Mouse (Mus musculus) lung, postnatal 0 days (tissue): ENCODE measurements around the gene Ugt8a. TPM values are rescaled to one million over a fixed set of nuclear protein-coding genes. Genes with fewer than 3 reads are reported as not detected.
A peak's percentile ranks its signal among the peaks of the same experiment; 100 is the strongest.

ENCODE experiments used
- ATAC-seq: fragments of 200-750 bp; cut with Nextera tagmentation; 2 replicates; pipeline ENCODE4 v1.8.0; 2017; ENCODE audit warnings: moderate library complexity
- DNase-seq: peaks from one replicate; pipeline ENCODE4 v3.0.0-alpha.2; 2016; ENCODE audit warnings: low spot score
- H3K27ac ChIP-seq: fragments of 300-500 bp; sonication (generic); 2 replicates; pipeline ENCODE4 v1.5.1; 2014; ENCODE audit warnings: antibody characterized with exemption, mild to moderate bottlenecking, low read length, mixed read lengths
- H3K27me3 ChIP-seq: fragments of 300-500 bp; sonication (generic); replicated peaks from 2 replicates; pipeline ENCODE4 v1.6.1; 2014; ENCODE audit warnings: low read length, mixed read lengths; ENCODE audit not compliant: insufficient read depth
- H3K36me3 ChIP-seq: fragments of 300-500 bp; sonication (generic); 2 replicates; pipeline ENCODE4 v1.6.1; 2014; ENCODE audit warnings: low read length, mixed read lengths; ENCODE audit not compliant: insufficient read depth
- H3K4me1 ChIP-seq: fragments of 300-500 bp; sonication (generic); 2 replicates; pipeline ENCODE4 v1.6.1; 2014; ENCODE audit warnings: antibody characterized with exemption, low read depth, low read length, mixed read lengths; ENCODE audit not compliant: insufficient read depth
- H3K4me2 ChIP-seq: fragments of 300-500 bp; sonication (generic); replicated peaks from 2 replicates; pipeline ENCODE4 v1.6.1; 2014; ENCODE audit warnings: low read depth, mild to moderate bottlenecking, low read length, moderate library complexity, mixed read lengths
- H3K4me3 ChIP-seq: fragments of 300-500 bp; sonication (generic); 2 replicates; pipeline ENCODE4 v1.5.1; 2014; ENCODE audit warnings: low read depth, low read length
- H3K9ac ChIP-seq: fragments of 300-500 bp; sonication (generic); replicated peaks from 2 replicates; pipeline ENCODE4 v1.6.1; 2014; ENCODE audit warnings: low read depth, mild to moderate bottlenecking
- H3K9me3 ChIP-seq: fragments of 300-500 bp; sonication (generic); 2 replicates; pipeline ENCODE4 v1.6.1; 2016; ENCODE audit warnings: low read length, mixed read lengths
- CTCF ChIP-seq: IDR thresholded peaks from 2 replicates; pipeline ENCODE4 v1.5.1; 2016; ENCODE audit warnings: antibody characterized with exemption, mild to moderate bottlenecking
- EP300 ChIP-seq: IDR thresholded peaks from 2 replicates; pipeline ENCODE4 v1.6.1; 2016; ENCODE audit warnings: antibody characterized with exemption, mild to moderate bottlenecking, control low read depth
- WGBS: fragments of 180-500 bp; shearing (Covaris S2); extraction: QIAGEN DNeasy Blood & Tissue Kit; methylation state at CpG from one replicate; pipeline ENCODE4 v1.1.7; 2014; 5-methylcytosine and 5-hydroxymethylcytosine counted together
- polyA plus RNA-seq: library from polyadenylated mRNA; unstranded; fragments of >200 nt; fragmentation: Nextera tagmentation; extraction: Ambion mirVana; gene quantifications from 2 replicates; pipeline ENCODE4 v1.2.1, GENCODE M21; 2015

The Ugt8a gene
- polyA plus RNA-seq, 1 experiment from 2014 or later, result 1.0 TPM

GRCm38 (mm10) chr3:125956196-125956885 lies 17.9 kb upstream of the Ugt8a start:
- H3K27me3 ChIP-seq, result no peaks in the 10 kb centered on the region
- H3K9ac ChIP-seq, result no peak overlapping the region
- 86% methylated on average over 3 of the region's 3 CpGs for WGBS
- TF ChIP-seq EP300, result no peak
- no peak for TF ChIP-seq CTCF
- H3K4me3 ChIP-seq, result no peak overlapping the region
- H3K4me1 ChIP-seq, result no peaks in the 10 kb centered on the region
- DNase-seq, result no peak
- H3K36me3 ChIP-seq, result no peaks in the 10 kb centered on the region
- no peaks in the 10 kb centered on the region for H3K9me3 ChIP-seq
- H3K4me2 ChIP-seq, result no peak overlapping the region
- ATAC-seq, result no peak
- H3K27ac ChIP-seq, result no peak overlapping the region

GRCm38 (mm10) chr3:125954881-125955280 lies 16.5 kb upstream of the Ugt8a start:
- H3K4me1 ChIP-seq, result no peaks in the 10 kb centered on the region
- TF ChIP-seq CTCF (no peak), EP300 (no peak)
- no peak for DNase-seq
- H3K4me3 ChIP-seq, result no peak overlapping the region
- H3K9ac ChIP-seq, result no peak overlapping the region
- WGBS, result 16% methylated on average over 1 of the region's 1 CpGs
- H3K36me3 ChIP-seq, result no peaks in the 10 kb centered on the region
- H3K9me3 ChIP-seq, result no peaks in the 10 kb centered on the region
- no peak overlapping the region for H3K27ac ChIP-seq
- ATAC-seq, result no peak
- H3K27me3 ChIP-seq, result no peaks in the 10 kb centered on the region
- H3K4me2 ChIP-seq, result no peak overlapping the region

GRCm38 (mm10) chr3:125940811-125941210 lies 2.4 kb upstream of the Ugt8a start:
- DNase-seq (no peak), ATAC-seq (no peak)
- 0 out of 2 replicates have a peak, but pooled peaks cover 5% of the 10 kb centered on the region for H3K4me1 ChIP-seq
- no peaks in the 10 kb centered on the region for H3K9me3 ChIP-seq
- no peak overlapping the region for H3K9ac ChIP-seq
- no peak overlapping the region for H3K4me3 ChIP-seq
- 60% methylated on average over 3 of the region's 3 CpGs for whole genome bisulfite sequencing
- peaks cover 21% of the 10 kb centered on the region for H3K27me3 ChIP-seq
- H3K4me2 ChIP-seq, result no peak overlapping the region
- no peak overlapping the region for H3K27ac ChIP-seq
- no peak for TF ChIP-seq EP300
- TF ChIP-seq CTCF, result no peak
- no peaks in the 10 kb centered on the region for H3K36me3 ChIP-seq

GRCm38 (mm10) chr3:125938756-125939109 lies 314 bp upstream of the Ugt8a start:
- 2% methylated on average over 26 of the region's 37 CpGs for WGBS
- Histone ChIP-seq H3K9ac (no peak overlapping the region), H3K27ac (no peak overlapping the region), H3K4me3 (peak overlapping the region; percentile 43), H3K36me3 (no peaks in the 10 kb centered on the region), H3K9me3 (no peaks in the 10 kb centered on the region), H3K4me1 (0 out of 2 replicates have a peak, but pooled peaks cover 5% of the 10 kb centered on the region), H3K27me3 (peaks cover 21% of the 10 kb centered on the region), H3K4me2 (peak overlapping the region; percentile 68)
- TF ChIP-seq CTCF, result no peak
- no peak for TF ChIP-seq EP300
- DNase-seq (peak; percentile 12), ATAC-seq (peak; percentile 32; the same call in 1 of the 2 replicates)

GRCm38 (mm10) chr3:125937536-125938091 lies 805 bp downstream of the Ugt8a start:
- no peaks in the 10 kb centered on the region for H3K9me3 ChIP-seq
- peak; percentile 14; the same call in 1 of the 2 replicates for ATAC-seq
- TF ChIP-seq CTCF, result no peak
- TF ChIP-seq EP300, result no peak
- no peaks in the 10 kb centered on the region for H3K36me3 ChIP-seq
- no peak overlapping the region for H3K27ac ChIP-seq
- no peak overlapping the region for H3K9ac ChIP-seq
- WGBS, result 2% methylated on average over 43 of the region's 43 CpGs
- H3K4me2 ChIP-seq, result peak overlapping the region; percentile 68
- H3K4me1 ChIP-seq, result 0 out of 2 replicates have a peak, but pooled peaks cover 5% of the 10 kb centered on the region
- H3K4me3 ChIP-seq, result peak overlapping the region; percentile 43
- H3K27me3 ChIP-seq, result peaks cover 21% of the 10 kb centered on the region
- DNase-seq, result no peak

GRCm38 (mm10) chr3:125935796-125936195 lies 2.6 kb downstream of the Ugt8a start:
- ATAC-seq, result no peak
- H3K4me1 ChIP-seq, result 0 out of 2 replicates have a peak, but pooled peaks cover 5% of the 10 kb centered on the region
- H3K9ac ChIP-seq, result no peak overlapping the region
- no peak overlapping the region for H3K4me3 ChIP-seq
- peaks cover 21% of the 10 kb centered on the region for H3K27me3 ChIP-seq
- TF ChIP-seq CTCF (no peak), EP300 (no peak)
- no peak overlapping the region for H3K27ac ChIP-seq
- no peak overlapping the region for H3K4me2 ChIP-seq
- no peaks in the 10 kb centered on the region for H3K36me3 ChIP-seq
- DNase-seq, result no peak
- no peaks in the 10 kb centered on the region for H3K9me3 ChIP-seq
